Mouse (Mus musculus): ENCODE data around the gene Cd200r2. TPM values are rescaled to one million over a fixed set of nuclear protein-coding genes. Genes with fewer than 3 reads are reported as not detected.
A peak's percentile ranks its signal among the peaks of the same experiment; 100 is the strongest.

Cd200r2 gene
- polyA plus RNA-seq, 1 experiment from 2014 or later, result not detected

DNA sequence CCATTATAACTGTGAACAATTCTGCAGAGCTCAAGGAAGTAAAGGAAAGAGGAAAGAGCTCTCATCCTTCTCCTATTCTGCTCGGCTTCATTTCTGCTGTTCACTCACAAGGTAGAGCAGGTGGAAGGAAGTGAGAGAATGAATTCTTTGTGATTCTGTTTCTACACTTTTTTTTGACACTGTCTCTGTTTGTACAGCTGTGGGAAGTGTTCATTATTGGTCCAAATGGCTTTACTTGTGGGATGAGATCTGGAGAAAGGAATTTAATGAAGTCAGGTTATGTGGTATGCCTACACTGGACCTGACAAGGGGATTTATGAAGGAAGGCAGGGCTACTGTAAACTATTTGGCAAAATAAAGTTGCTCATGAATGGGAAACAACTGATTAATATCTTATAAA lies 23.9 kb downstream of the Cd200r2 start:
- Histone ChIP-seq H3K27ac (ENCODE audit: low read depth) (no peak overlapping the region), H3K4me3 (ENCODE audit: low read depth, low read length) (no peak overlapping the region), H3K9me3 (ENCODE audit: low read depth, low read length) (no peaks in the 10 kb centered on the region), H3K36me3 (ENCODE audit: insufficient read depth) (no peaks in the 10 kb centered on the region), H3K4me1 (ENCODE audit: insufficient read depth) (no peaks in the 10 kb centered on the region), H3K4me2 (no peak overlapping the region), H3K27me3 (ENCODE audit: insufficient read depth, low read length) (no peaks in the 10 kb centered on the region), H3K9ac (no peak overlapping the region)
- 38% methylated on average over 1 of the region's 1 CpGs for WGBS
- ATAC-seq (ENCODE audit: insufficient read depth) (peak; percentile 56; the same call in 1 of the 2 replicates), DNase-seq (peak; percentile 6)
- TF ChIP-seq CTCF (IDR thresholded peaks at IDR 0.05; ENCODE audit: low read depth), result no peak

DNA sequence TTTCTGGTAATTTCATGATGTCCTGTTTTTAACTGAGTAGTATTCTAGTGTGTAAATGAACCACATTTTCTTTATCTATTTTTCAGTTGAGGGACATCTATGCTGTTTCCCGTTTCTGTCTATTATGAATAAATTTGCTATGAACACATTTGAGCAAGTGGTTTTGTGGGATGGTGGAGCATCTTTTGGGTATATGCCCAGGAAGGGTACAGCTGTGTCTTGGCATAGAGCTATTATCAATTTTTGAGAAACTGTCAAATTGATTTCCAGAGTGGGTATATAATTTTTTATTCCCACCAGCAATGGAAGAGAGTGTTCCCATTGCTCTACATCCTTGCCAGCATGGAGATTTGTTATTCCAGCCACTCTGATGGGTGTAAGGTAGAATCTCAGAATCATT lies 65.1 kb downstream of the Cd200r2 start:
- Histone ChIP-seq H3K36me3 (ENCODE audit: insufficient read depth) (no peaks in the 10 kb centered on the region), H3K9ac (no peak overlapping the region), H3K9me3 (ENCODE audit: low read depth, low read length) (no peaks in the 10 kb centered on the region), H3K4me2 (no peak overlapping the region), H3K4me3 (ENCODE audit: low read depth, low read length) (no peak overlapping the region), H3K4me1 (ENCODE audit: insufficient read depth) (no peaks in the 10 kb centered on the region), H3K27me3 (ENCODE audit: insufficient read depth, low read length) (no peaks in the 10 kb centered on the region), H3K27ac (ENCODE audit: low read depth) (no peak overlapping the region)
- no peak for DNase-seq
- 80% methylated on average over 1 of the region's 1 CpGs for WGBS
- no peak for TF ChIP-seq CTCF (IDR thresholded peaks at IDR 0.05; ENCODE audit: low read depth)
- no peak for ATAC-seq (ENCODE audit: insufficient read depth)

DNA sequence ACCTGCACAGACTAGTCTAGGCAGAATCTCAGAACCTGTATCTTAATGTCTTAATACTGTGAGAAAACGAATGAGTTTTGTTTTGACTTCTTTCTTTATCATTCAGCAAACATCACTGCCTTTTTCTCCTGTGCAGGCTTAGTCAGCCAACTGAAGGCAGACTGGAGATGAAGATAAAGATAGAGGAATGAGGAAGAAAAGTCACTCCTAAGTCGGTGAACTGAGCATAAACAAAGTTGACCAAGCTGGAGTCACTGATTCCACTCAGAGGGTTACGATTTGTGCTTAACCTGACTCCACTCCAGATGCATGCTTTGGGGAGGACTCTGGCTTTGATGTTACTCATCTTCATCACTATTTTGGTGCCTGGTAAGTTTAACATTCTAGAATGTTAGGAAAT lies 76.6 kb downstream of the Cd200r2 start, which contains the start of gene Cd200r3:
TSS of gene Cd200r3 (plus strand) at position 211 of the 400 bp plus-strand sequence.
- no peak within 1 kb of the TSS for H3K4me3 ChIP-seq (ENCODE audit: low read depth, low read length)

DNA sequence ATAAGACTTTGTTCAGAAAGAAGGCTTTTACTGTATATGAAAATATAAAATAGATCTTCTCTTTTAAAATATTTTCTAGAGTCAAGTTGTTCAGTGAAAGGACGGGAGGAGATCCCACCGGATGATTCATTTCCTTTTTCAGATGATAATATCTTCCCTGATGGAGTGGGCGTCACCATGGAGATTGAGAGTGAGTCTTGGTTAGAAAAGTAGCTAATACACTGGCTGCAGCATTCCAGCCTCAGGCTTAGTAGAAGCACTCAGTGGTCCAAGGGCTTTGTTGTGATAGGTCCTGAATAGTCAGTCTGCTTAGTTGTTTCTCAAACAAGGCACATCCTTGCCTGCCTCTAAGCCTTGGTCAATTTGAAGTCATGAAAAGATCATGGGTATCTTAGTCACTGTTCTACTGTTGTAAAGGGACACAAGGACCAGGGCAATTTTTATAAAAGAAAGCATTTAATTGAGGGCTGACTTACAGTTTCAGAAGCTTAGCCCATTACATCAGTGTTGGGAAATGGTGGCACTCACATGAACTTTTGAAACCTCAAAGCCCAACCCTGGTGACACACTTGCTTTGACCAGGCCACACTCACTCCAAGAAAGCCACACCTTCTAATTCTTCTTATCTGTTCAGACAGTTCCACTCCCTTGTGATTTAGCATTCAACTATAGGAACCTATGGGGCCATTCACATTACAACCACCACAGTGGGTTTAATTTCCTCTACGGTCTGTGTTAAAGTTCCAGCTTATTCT lies 84.6 kb downstream of the Cd200r2 start:
- no peak for TF ChIP-seq CTCF (IDR thresholded peaks at IDR 0.05; ENCODE audit: low read depth)
- no peaks in the 10 kb centered on the region for H3K27me3 ChIP-seq (ENCODE audit: insufficient read depth, low read length)
- no peaks in the 10 kb centered on the region for H3K9me3 ChIP-seq (ENCODE audit: low read depth, low read length)
- no peak overlapping the region for H3K9ac ChIP-seq
- no peak overlapping the region for H3K4me3 ChIP-seq (ENCODE audit: low read depth, low read length)
- ATAC-seq (ENCODE audit: insufficient read depth) (no peak), DNase-seq (no peak)
- 66% methylated on average over 4 of the region's 4 CpGs for WGBS
- H3K27ac ChIP-seq (ENCODE audit: low read depth), result no peak overlapping the region
- H3K36me3 ChIP-seq (ENCODE audit: insufficient read depth), result no peaks in the 10 kb centered on the region
- no peak overlapping the region for H3K4me2 ChIP-seq
- no peaks in the 10 kb centered on the region for H3K4me1 ChIP-seq (ENCODE audit: insufficient read depth)

More for the DNA sequence above, 76.6 kb downstream of the Cd200r2 start, which contains the start of gene Cd200r3:
- DNase-seq, result no peak
- H3K4me1 ChIP-seq (ENCODE audit: insufficient read depth), result no peaks in the 10 kb centered on the region
- H3K27ac ChIP-seq (ENCODE audit: low read depth), result no peak within 1 kb of the TSS
- H3K36me3 ChIP-seq (ENCODE audit: insufficient read depth), result no peaks in the 10 kb centered on the region
- ATAC-seq (ENCODE audit: insufficient read depth), result no peak
- no peaks in the 10 kb centered on the region for H3K27me3 ChIP-seq (ENCODE audit: insufficient read depth, low read length)
- H3K9me3 ChIP-seq (ENCODE audit: low read depth, low read length), result no peaks in the 10 kb centered on the region
- no peak for TF ChIP-seq CTCF (IDR thresholded peaks at IDR 0.05; ENCODE audit: low read depth)
- H3K4me2 ChIP-seq, result no peak within 1 kb of the TSS
- no peak within 1 kb of the TSS for H3K9ac ChIP-seq
- WGBS, result 62% methylated on average over 3 of the region's 3 CpGs

DNA sequence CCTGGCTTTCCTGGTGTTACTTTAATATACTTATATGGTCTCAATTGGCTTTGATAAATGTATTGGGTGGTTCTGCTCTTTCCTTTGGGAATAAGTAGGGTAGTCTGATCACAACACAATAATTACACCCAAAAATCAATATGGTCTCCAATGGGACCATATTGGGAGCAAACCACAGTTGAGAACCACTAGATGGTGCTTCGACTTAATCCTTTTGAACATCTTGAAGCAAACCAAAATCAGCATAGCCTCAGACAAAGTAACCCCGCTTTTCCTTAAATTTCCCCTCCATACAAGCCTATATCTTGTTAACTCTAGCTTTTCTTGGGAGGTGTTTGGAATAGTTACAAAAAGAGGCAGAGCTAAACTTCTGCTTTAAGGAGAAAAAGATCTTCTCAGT lies 95.4 kb downstream of the Cd200r2 start:
- 80% methylated on average over 2 of the region's 2 CpGs for WGBS
- no peak for ATAC-seq (ENCODE audit: insufficient read depth)
- no peak overlapping the region for H3K4me2 ChIP-seq
- no peaks in the 10 kb centered on the region for H3K27me3 ChIP-seq (ENCODE audit: insufficient read depth, low read length)
- no peaks in the 10 kb centered on the region; the same call in 1 of the 2 replicates for H3K4me1 ChIP-seq (ENCODE audit: insufficient read depth)
- no peaks in the 10 kb centered on the region for H3K9me3 ChIP-seq (ENCODE audit: low read depth, low read length)
- H3K36me3 ChIP-seq (ENCODE audit: insufficient read depth), result no peaks in the 10 kb centered on the region
- peak; percentile 16 for DNase-seq
- no peak overlapping the region for H3K27ac ChIP-seq (ENCODE audit: low read depth)
- no peak for TF ChIP-seq CTCF (IDR thresholded peaks at IDR 0.05; ENCODE audit: low read depth)
- no peak overlapping the region for H3K4me3 ChIP-seq (ENCODE audit: low read depth, low read length)
- no peak overlapping the region for H3K9ac ChIP-seq

DNA sequence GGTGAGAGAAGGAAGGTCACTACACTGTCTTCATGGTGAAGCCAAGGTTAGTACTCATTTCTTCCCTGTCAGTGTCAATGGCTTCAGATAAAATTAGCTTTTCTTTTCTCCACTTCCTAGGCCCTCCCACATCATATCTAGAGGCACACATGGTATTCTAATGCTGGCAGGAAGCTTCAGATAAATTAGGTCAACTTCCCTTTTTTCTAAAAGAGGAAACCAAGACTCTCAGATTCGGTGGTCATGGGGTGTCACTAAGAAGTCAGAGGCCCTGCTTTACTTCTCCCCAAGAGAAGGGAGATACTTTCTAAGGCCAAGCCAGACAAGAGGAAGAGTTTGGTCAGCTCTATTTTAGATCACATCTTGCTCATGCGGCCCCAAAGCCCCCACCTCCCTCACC lies 95.9 kb downstream of the Cd200r2 start:
- peak; percentile 6 for DNase-seq
- no peak for TF ChIP-seq CTCF (IDR thresholded peaks at IDR 0.05; ENCODE audit: low read depth)
- Histone ChIP-seq H3K27me3 (ENCODE audit: insufficient read depth, low read length) (no peaks in the 10 kb centered on the region), H3K4me1 (ENCODE audit: insufficient read depth) (no peaks in the 10 kb centered on the region; the same call in 1 of the 2 replicates), H3K36me3 (ENCODE audit: insufficient read depth) (no peaks in the 10 kb centered on the region), H3K27ac (ENCODE audit: low read depth) (no peak overlapping the region), H3K9me3 (ENCODE audit: low read depth, low read length) (no peaks in the 10 kb centered on the region), H3K4me2 (no peak overlapping the region), H3K4me3 (ENCODE audit: low read depth, low read length) (no peak overlapping the region), H3K9ac (no peak overlapping the region)
- ATAC-seq (ENCODE audit: insufficient read depth), result no peak
- 55% methylated on average over 2 of the region's 2 CpGs for WGBS

DNA sequence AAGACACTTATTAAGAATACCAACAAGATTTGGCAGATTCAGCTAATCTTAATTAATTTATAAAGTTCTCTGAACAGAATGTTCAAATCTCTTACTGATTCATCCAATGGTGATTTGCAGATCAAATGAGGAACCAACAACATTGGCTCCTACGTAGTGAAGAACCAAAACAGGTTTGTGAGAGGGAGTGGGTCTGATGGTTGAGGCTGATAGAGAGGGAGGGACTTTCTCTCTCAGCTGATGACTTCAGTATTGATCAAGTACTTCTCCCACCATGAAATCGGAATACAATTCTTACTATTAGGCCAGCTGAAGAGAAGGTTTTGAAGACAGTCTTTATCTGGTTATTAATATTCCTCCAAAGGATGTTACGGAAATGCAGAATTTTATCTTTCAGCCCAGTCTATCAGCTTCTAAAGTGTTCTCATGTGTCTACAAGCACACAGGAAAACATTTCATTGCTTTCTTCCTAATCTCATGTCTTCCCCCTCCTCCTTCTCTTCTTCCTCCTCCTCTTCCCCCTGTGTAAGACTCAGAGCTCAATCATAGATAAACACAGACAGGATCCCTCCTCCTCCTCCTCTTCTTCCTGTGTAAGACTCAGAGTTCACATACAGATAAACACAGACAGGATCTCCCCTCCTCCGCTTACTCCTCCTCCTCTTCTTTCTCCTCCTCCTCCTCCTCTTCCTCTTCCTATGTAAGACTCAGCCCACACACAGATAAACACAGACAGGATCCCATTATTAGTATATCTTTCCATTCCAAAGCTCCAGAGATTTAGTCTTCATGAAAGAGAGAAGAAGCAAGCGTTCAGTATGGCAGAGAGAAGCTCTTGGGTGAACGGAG lies 97.9 kb downstream of the Cd200r2 start:
- H3K4me1 ChIP-seq (ENCODE audit: insufficient read depth), result no peaks in the 10 kb centered on the region; the same call in 1 of the 2 replicates
- H3K9me3 ChIP-seq (ENCODE audit: low read depth, low read length), result no peaks in the 10 kb centered on the region
- 70% methylated on average over 6 of the region's 6 CpGs for WGBS
- no peak overlapping the region for H3K27ac ChIP-seq (ENCODE audit: low read depth)
- no peaks in the 10 kb centered on the region for H3K27me3 ChIP-seq (ENCODE audit: insufficient read depth, low read length)
- H3K9ac ChIP-seq, result no peak overlapping the region
- DNase-seq, result no peak
- no peak overlapping the region for H3K4me3 ChIP-seq (ENCODE audit: low read depth, low read length)
- no peak overlapping the region for H3K4me2 ChIP-seq
- no peak for TF ChIP-seq CTCF (IDR thresholded peaks at IDR 0.05; ENCODE audit: low read depth)
- ATAC-seq (ENCODE audit: insufficient read depth), result no peak
- no peaks in the 10 kb centered on the region for H3K36me3 ChIP-seq (ENCODE audit: insufficient read depth)
